Mouse (Mus musculus) gastrocnemius, postnatal 36 days (tissue): ENCODE data around the gene Nrm. TPM values are rescaled to one million over a fixed set of nuclear protein-coding genes. Genes with fewer than 3 reads are reported as not detected.

Experiments
- DNase-seq, 2 experiments: peaks; one replicate each; pipeline ENCODE4 v3.0.0; 2022
- intact Hi-C: fragments of 180-260 bp; cut with DNase I; formaldehyde crosslinking; loops from one replicate; pipeline ENCODE4 v1.15.1; 2025
- long read RNA-seq, 2 experiments: library from polyadenylated mRNA; stranded (forward); transcript quantifications; one replicate each; pipeline ENCODE4 v2.0.0; 2021
- total RNA-seq, 2 experiments: library from RNA; stranded (reverse); gene quantifications; 2 replicates each; pipeline ENCODE4 v1.2.3; 2021

Nrm gene
- total RNA-seq = 1 to 10 TPM; 1.6 to 2.0 TPM
- long read RNA-seq, experiment 1, partial matches to known transcripts = 0 of 4 reads
- long read RNA-seq, experiment 1, other reads (novel, unspliced or antisense) = 0 of 4 reads
- long read RNA-seq, experiment 2, partial matches to known transcripts = 0 of 2 reads
- long read RNA-seq, experiment 2, other reads (novel, unspliced or antisense) = 0 of 2 reads

GRCm38 (mm10) chr17:35861198-35861857 is at the start of gene Nrm:
TSS of gene Nrm (plus strand) at chr17:35861318.
- DNase-seq = peak; percentile 87 to 89
- intact Hi-C loops = no loop called here

GRCm38 (mm10) chr17:35812307-35812706 is 48.8 kb upstream of the Nrm start:
- intact Hi-C loops = no loop called here
- no peak for DNase-seq

- intact Hi-C loops = no loop called here
- DNase-seq = no peak
Measured at GRCm38 (mm10) chr17:35812736-35813135, 48.4 kb upstream of the Nrm start.

- peak; percentile 85 to 92 for DNase-seq
- intact Hi-C loops = no loop called here
Measured at GRCm38 (mm10) chr17:35813245-35813647, 47.9 kb upstream of the Nrm start.

- DNase-seq = no peak
Measured at GRCm38 (mm10) chr17:35813653-35814052, 47.5 kb upstream of the Nrm start.

GRCm38 (mm10) chr17:35814678-35815077 is 46.4 kb upstream of the Nrm start:
- intact Hi-C loops = no loop called here
- no peak for DNase-seq

More at GRCm38 (mm10) chr17:35813653-35814052, 47.5 kb upstream of the Nrm start:
- intact Hi-C loops = no loop called here

- DNase-seq = no peak
- intact Hi-C loops = no loop called here
Measured at GRCm38 (mm10) chr17:35815836-35816235, 45.3 kb upstream of the Nrm start.

- intact Hi-C loops = no loop called here
- DNase-seq = no peak
Measured at GRCm38 (mm10) chr17:35816686-35817085, 44.4 kb upstream of the Nrm start.

- intact Hi-C loops = no loop called here
Measured at GRCm38 (mm10) chr17:35817226-35817625, 43.9 kb upstream of the Nrm start.

GRCm38 (mm10) chr17:35820111-35820510 is 41.0 kb upstream of the Nrm start:
- intact Hi-C loops = loop anchor here (5.0 kb wide), 1 partner anchor 367 kb away; no protein-coding TSS in a partner anchor
- no peak for DNase-seq

More at GRCm38 (mm10) chr17:35817226-35817625, 43.9 kb upstream of the Nrm start:
- DNase-seq = no peak

- intact Hi-C loops = loop anchor here (5.0 kb wide), 1 partner anchor 366 kb away; no protein-coding TSS in a partner anchor
- peak; percentile 77 to 79 for DNase-seq
Measured at GRCm38 (mm10) chr17:35821439-35822430, 39.4 kb upstream of the Nrm start, which contains the start of gene Ier3. TSS of gene Ier3 (plus strand) at chr17:35821684.

- intact Hi-C loops = loop anchor here (5.0 kb wide), 1 partner anchor 365 kb away; no protein-coding TSS in a partner anchor
- no peak for DNase-seq
Measured at GRCm38 (mm10) chr17:35822564-35822963, 38.6 kb upstream of the Nrm start.

GRCm38 (mm10) chr17:35822964-35823937 is 37.9 kb upstream of the Nrm start, which contains the start of gene Flot1:
TSS of gene Flot1 (plus strand) at chr17:35823230.
- DNase-seq = peak; percentile 83
- intact Hi-C loops = loop anchor here (5.0 kb wide), 1 partner anchor 364 kb away; no protein-coding TSS in a partner anchor

GRCm38 (mm10) chr17:35824402-35824801 is 36.7 kb upstream of the Nrm start:
- no peak for DNase-seq
- intact Hi-C loops = loop anchor here (5.0 kb wide), 1 partner anchor 363 kb away; no protein-coding TSS in a partner anchor

- intact Hi-C loops = loop anchor here (5.0 kb wide), 1 partner anchor 83 kb away; no protein-coding TSS in a partner anchor
- DNase-seq = no peak
Measured at GRCm38 (mm10) chr17:35825109-35825850, 35.8 kb upstream of the Nrm start.

GRCm38 (mm10) chr17:35829737-35830136 is 31.4 kb upstream of the Nrm start:
- DNase-seq = peak; percentile 70 to 75
- intact Hi-C loops = loop anchor here (2.0 to 5.0 kb wide), 2 partner anchors 43 to 87 kb away; no protein-coding TSS in a partner anchor

- no peak for DNase-seq
- intact Hi-C loops = no loop called here
Measured at GRCm38 (mm10) chr17:35832400-35833238, 28.5 kb upstream of the Nrm start.
